Mouse (Mus musculus) G1E (cell line): ENCODE measurements around the gene Dennd2d.

ENCODE experiments used
- CTCF ChIP-seq: IDR thresholded peaks from 2 replicates; pipeline ENCODE4 v1.5.1; 2012; ENCODE audit warnings: low read depth, low read length, inconsistent platforms, mixed read lengths
- GATA1 ChIP-seq: IDR thresholded peaks from 2 replicates; pipeline ENCODE4 v1.6.1; 2012; ENCODE audit warnings: borderline replicate concordance, low read length, inconsistent platforms, mixed read lengths
- POLR2AphosphoS5 ChIP-seq: IDR thresholded peaks from 2 replicates; pipeline ENCODE4 v1.6.1; 2012; ENCODE audit warnings: low read depth, low read length, inconsistent platforms; ENCODE audit not compliant: insufficient replicate concordance
- TAL1 ChIP-seq: conservative IDR thresholded peaks from 2 replicates; pipeline ENCODE4 v1.6.1; 2012; ENCODE audit warnings: low read depth, low read length, inconsistent platforms, mixed read lengths

DNA sequence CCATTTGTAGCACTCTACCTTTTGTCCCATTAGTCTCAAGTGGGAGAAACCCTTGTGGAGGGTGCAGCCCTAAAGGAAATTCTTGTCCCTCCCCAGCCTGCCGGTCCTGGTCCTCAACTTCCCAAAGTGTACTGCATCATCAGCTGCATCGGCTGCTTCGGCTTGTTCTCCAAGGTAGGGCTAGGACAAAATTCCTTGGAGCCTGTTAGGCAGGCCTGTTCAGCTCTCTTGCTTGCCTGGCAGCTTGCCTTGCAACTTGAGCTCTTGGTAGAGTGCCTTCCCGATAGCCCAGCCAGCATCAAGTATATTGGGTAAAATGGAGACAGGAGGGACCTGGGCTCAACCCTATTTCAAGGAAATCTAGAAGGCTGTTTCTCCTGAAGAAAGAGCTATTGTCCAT lies 8.0 kb downstream of the Dennd2d start:
- no peak for TF ChIP-seq CTCF
- no peak for TF ChIP-seq POLR2AphosphoS5
- no peak for TF ChIP-seq GATA1
- no peak for TF ChIP-seq TAL1
